Mouse (Mus musculus) hindbrain, embryonic 13.5 days (tissue): ENCODE data around the gene Ndufaf2. TPM values are rescaled to one million over a fixed set of nuclear protein-coding genes. Genes with fewer than 3 reads are reported as not detected.

ENCODE experiments used
- ATAC-seq: fragments of 200-750 bp; cut with Nextera tagmentation; 2 replicates; pipeline ENCODE4 v1.8.0; 2017; ENCODE audit warnings: moderate TSS enrichment; ENCODE audit not compliant: low FRiP score
- H3K27ac ChIP-seq: fragments of 300-500 bp; sonication (generic); 2 replicates; pipeline ENCODE4 v1.5.1; 2015; ENCODE audit warnings: inconsistent platforms, mild to moderate bottlenecking, moderate library complexity
- H3K27me3 ChIP-seq: fragments of 300-500 bp; sonication (generic); 2 replicates; pipeline ENCODE4 v1.6.1; 2015; ENCODE audit warnings: mild to moderate bottlenecking, inconsistent platforms
- H3K36me3 ChIP-seq: fragments of 300-500 bp; sonication (generic); 2 replicates; pipeline ENCODE4 v1.6.1; 2015; ENCODE audit warnings: mild to moderate bottlenecking, inconsistent platforms
- H3K4me1 ChIP-seq: fragments of 300-500 bp; sonication (generic); replicated peaks from 2 replicates; pipeline ENCODE4 v1.6.1; 2015; ENCODE audit warnings: inconsistent platforms
- H3K4me2 ChIP-seq: fragments of 300-500 bp; sonication (generic); 2 replicates; pipeline ENCODE4 v1.6.1; 2015; ENCODE audit warnings: inconsistent platforms, mild to moderate bottlenecking, moderate library complexity
- H3K4me3 ChIP-seq: fragments of 300-500 bp; sonication (generic); 2 replicates; pipeline ENCODE4 v1.5.1; 2015; ENCODE audit warnings: mild to moderate bottlenecking, inconsistent platforms
- H3K9ac ChIP-seq: fragments of 300-500 bp; sonication (generic); 2 replicates; pipeline ENCODE4 v1.6.1; 2015; ENCODE audit warnings: mild to moderate bottlenecking, inconsistent platforms
- H3K9me3 ChIP-seq: fragments of 300-500 bp; sonication (generic); 2 replicates; pipeline ENCODE4 v1.6.1; 2016; ENCODE audit warnings: inconsistent platforms
- WGBS: fragments of 180-500 bp; shearing (Covaris S2); methylation state at CpG from one replicate; pipeline ENCODE4 v1.1.7; 2015; 5-methylcytosine and 5-hydroxymethylcytosine counted together
- polyA plus RNA-seq: library from polyadenylated mRNA; unstranded; fragments of >200 nt; fragmentation: Nextera tagmentation; extraction: Ambion mirVana; gene quantifications from 2 replicates; pipeline ENCODE4 v1.2.1, GENCODE M21; 2015

The Ndufaf2 gene
- polyA plus RNA-seq, 1 experiment from 2014 or later, result 88.2 TPM

DNA sequence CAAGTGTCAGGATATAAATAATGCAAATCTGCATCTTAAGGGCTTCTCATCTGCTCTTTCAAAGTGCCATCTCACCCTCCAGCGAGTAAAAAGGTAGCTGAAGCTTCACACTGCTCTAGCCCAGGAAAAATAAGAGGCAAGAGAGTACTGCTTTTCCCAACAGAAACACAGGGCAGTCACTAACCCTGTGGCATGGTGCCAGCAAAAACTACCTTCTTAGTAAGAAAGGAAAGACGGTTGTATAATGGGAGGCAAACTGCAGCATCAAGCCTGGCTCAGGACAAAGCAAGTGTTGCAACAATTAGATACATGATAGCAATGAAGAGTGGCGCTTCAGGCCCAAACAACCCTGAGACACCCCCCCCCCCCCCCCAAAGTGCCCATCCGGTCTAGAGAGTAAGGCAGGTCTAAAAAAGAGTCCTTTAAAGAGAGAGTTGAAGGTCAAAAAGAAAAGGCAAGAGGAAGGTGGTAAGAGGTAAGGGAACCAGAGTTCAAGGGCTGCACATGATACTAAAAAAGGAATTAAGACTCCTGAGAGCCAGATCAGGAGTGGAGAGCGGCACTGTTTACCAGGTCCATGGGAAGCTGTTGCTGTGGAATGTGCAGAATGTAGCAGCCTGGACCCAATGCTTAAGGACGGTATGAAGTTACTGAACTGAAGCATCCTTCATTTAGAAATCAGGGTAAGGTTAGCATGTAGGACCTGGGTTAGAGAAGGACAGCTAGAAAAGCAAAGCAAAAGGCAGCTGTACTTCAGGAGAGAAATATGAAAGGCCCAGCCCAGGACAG is 26.2 kb downstream of the Ndufaf2 start:
- H3K4me3 ChIP-seq, result no peak overlapping the region
- H3K36me3 ChIP-seq, result no peaks in the 10 kb centered on the region
- H3K27ac ChIP-seq, result no peak overlapping the region
- no peak for ATAC-seq
- H3K9ac ChIP-seq, result no peak overlapping the region
- WGBS, result 66% methylated on average over 6 of the region's 6 CpGs
- no peaks in the 10 kb centered on the region; the same call in 1 of the 2 replicates for H3K4me1 ChIP-seq
- no peak overlapping the region for H3K4me2 ChIP-seq
- H3K9me3 ChIP-seq, result no peaks in the 10 kb centered on the region
- H3K27me3 ChIP-seq, result no peaks in the 10 kb centered on the region

DNA sequence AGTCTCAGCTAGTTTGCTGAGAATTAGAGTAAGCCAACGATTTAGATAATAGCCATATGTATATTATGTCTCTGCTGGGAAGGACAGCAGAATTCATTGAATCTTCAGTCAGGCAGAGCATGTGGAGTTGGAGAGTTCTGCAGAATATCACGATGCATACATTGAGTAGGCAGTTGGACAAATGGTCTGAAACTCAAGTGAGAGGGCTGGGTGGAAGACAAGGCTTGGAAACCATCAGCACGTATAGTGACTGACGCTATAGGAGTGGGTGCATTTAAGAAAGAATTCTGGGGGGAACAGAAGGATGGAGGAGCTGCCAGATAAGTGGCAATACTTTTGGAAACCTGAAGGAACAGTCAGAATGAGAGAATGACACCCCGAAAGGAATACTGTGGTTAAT is 27.7 kb downstream of the Ndufaf2 start:
- H3K27ac ChIP-seq, result no peak overlapping the region
- H3K4me1 ChIP-seq, result no peaks in the 10 kb centered on the region; the same call in 1 of the 2 replicates
- no peaks in the 10 kb centered on the region for H3K36me3 ChIP-seq
- no peak overlapping the region for H3K4me3 ChIP-seq
- H3K4me2 ChIP-seq, result no peak overlapping the region
- H3K27me3 ChIP-seq, result no peaks in the 10 kb centered on the region
- H3K9ac ChIP-seq, result no peak overlapping the region
- H3K9me3 ChIP-seq, result no peaks in the 10 kb centered on the region
- no peak for ATAC-seq
- WGBS, result 94% methylated on average over 5 of the region's 5 CpGs

DNA sequence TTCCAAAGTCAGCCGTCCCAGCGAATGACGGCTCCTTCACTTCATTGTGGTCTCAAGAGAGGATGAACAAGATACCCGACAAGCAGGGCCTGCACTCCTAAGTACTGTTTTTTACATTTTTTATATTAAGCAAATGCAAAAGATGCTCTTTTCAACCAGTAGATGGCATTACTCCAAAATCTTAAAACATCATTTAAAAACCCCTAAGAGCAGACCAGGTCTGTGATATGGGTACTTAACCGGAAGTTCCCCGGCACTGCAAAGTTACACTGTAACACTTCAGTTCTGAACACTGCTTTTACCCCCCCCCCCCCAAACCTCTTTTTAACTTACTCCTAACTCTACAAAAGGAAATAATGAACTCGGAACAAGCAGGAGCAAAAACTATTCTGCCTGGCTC is 29.4 kb downstream of the Ndufaf2 start:
- Histone ChIP-seq H3K9ac (no peak overlapping the region), H3K9me3 (no peaks in the 10 kb centered on the region), H3K27me3 (no peaks in the 10 kb centered on the region), H3K4me3 (no peak overlapping the region), H3K36me3 (no peaks in the 10 kb centered on the region), H3K4me2 (no peak overlapping the region), H3K4me1 (peaks cover 3% of the 10 kb centered on the region), H3K27ac (no peak overlapping the region)
- WGBS, result 65% methylated on average over 7 of the region's 7 CpGs
- no peak for ATAC-seq

DNA sequence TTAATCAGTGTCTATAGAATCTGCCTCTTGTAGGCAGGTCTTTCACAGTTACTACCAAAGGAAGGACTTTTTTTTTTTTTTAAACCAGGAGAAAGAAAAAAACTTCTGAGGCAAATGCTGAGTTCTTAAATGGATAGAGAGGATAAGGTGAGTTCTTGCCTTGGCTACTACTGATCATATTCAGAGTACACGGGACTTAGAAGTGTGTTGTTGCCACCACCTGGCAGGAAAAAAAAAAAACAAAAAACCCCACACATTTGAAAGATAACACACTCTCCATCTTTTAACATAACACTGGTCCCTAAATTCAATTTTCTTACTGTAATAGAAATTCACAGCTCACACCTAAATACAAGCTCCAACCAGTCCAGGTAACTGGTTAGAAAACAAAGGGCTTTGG is 30.5 kb downstream of the Ndufaf2 start:
- ATAC-seq, result no peak
- Histone ChIP-seq H3K27me3 (no peaks in the 10 kb centered on the region), H3K27ac (no peak overlapping the region), H3K36me3 (no peaks in the 10 kb centered on the region), H3K4me3 (no peak overlapping the region), H3K9me3 (no peaks in the 10 kb centered on the region), H3K4me2 (no peak overlapping the region), H3K4me1 (peaks cover 11% of the 10 kb centered on the region), H3K9ac (no peak overlapping the region)
- 59% methylated on average over 1 of the region's 1 CpGs for WGBS

DNA sequence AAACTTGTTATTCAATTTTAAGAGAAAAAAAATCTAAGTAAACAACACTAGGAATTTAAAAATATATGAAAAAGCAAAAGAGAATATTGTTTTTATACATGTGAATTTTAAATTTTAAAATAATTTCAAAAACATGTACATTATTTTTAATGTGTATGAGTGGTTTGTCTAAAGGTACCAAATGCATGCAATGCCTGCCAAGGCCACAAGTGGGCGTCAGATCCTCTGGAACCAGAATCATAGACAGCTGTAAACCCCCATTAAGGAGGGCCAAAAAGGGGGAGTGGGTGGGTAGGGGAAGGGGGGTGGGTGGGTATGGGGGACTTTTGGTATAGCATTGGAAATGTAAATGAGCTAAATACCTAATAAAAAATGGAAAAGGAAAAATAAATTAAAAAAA is 31.3 kb downstream of the Ndufaf2 start:
- no peaks in the 10 kb centered on the region for H3K36me3 ChIP-seq
- no peak for ATAC-seq
- no peaks in the 10 kb centered on the region for H3K9me3 ChIP-seq
- H3K4me3 ChIP-seq, result no peak overlapping the region
- peaks cover 15% of the 10 kb centered on the region for H3K4me1 ChIP-seq
- H3K27me3 ChIP-seq, result no peaks in the 10 kb centered on the region
- WGBS, result 4% methylated on average over 1 of the region's 1 CpGs
- no peak overlapping the region for H3K4me2 ChIP-seq
- H3K27ac ChIP-seq, result no peak overlapping the region
- no peak overlapping the region for H3K9ac ChIP-seq

DNA sequence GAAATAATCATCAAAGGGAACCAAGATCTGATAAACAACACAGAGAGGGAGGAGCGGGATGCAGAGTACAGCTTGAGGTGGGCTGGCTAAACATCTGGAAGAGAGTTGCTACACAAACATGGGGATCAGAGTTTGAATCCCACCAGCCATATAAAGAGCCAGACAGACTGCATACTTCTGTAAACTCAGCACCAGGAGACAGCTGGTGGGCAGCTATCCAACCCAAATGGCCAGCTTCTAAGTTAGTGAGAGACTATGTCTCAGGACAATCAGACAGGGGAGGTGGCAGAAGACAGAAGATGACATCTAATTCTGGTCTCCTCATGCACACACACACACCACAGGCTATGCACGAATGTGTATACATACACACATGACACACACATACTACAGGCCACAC is 32.2 kb downstream of the Ndufaf2 start:
- Histone ChIP-seq H3K4me3 (no peak overlapping the region), H3K27ac (no peak overlapping the region), H3K4me1 (peaks cover 16% of the 10 kb centered on the region), H3K27me3 (no peaks in the 10 kb centered on the region), H3K9me3 (no peaks in the 10 kb centered on the region), H3K36me3 (no peaks in the 10 kb centered on the region), H3K9ac (no peak overlapping the region), H3K4me2 (no peak overlapping the region)
- 98% methylated on average over 2 of the region's 2 CpGs for WGBS
- no peak for ATAC-seq

DNA sequence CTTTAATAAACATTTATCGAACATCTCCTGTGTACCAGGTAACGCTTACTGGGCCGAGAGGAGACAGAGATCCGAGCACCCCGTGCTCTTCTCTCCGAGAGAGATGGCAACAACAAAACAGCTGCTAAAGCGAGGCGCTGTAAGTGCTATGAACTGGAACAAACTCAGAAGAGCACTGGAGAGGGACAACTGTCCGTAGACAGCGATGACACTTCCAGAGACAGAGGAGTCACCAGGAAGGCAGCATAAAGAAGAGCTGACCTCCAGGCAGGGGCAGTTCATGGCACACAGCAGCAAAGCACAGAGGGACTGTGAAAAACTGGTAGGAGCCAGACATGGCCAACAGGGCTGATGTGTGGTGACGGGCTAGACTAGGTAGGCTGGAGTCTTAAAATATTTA is 34.3 kb downstream of the Ndufaf2 start:
- H3K27ac ChIP-seq, result peak overlapping the region; percentile 64; the same call in 1 of the 2 replicates

DNA sequence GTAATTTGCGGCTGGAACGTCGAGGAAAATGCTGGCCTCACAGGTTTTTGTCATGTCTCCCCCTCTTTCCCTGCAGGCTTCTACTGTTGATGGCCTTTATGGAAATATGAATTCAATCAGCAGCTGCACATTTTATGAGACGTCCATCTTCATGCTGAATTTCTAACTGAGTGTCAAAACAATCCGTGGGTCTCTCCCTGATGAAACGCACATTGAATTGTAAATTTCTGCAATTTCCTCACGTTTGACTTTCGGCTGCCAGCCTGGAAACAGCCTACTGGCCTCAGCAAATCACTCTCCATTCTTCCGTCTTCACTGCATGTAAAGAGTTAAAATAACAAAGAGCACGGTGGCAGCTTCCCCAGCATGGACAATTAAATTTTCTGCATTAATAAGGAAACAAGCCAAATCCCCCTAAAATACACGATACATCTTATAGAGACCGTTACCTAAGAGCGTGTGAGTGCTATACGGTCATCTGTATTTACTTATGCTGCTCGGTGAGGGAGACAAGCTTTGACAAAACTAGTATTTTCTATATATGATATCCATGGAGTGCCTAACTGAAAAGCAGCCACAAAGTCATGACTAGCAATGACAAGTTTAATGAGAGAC is 35.2 kb downstream of the Ndufaf2 start:
- Histone ChIP-seq H3K4me1 (peaks cover 22% of the 10 kb centered on the region), H3K9ac (peak overlapping the region; percentile 49; the same call in 1 of the 2 replicates), H3K27me3 (no peaks in the 10 kb centered on the region), H3K9me3 (no peaks in the 10 kb centered on the region), H3K27ac (peak overlapping the region; percentile 37; the same call in 1 of the 2 replicates), H3K4me2 (peak overlapping the region; percentile 43), H3K4me3 (peak overlapping the region; percentile 15; the same call in 1 of the 2 replicates), H3K36me3 (no peaks in the 10 kb centered on the region)
- WGBS, result 26% methylated on average over 15 of the region's 15 CpGs
- 0 out of 2 replicates have a peak, but pooled peaks have one; percentile 15 for ATAC-seq

More for the DNA sequence above, 34.3 kb downstream of the Ndufaf2 start:
- 61% methylated on average over 11 of the region's 11 CpGs for WGBS
- ATAC-seq, result no peak
- Histone ChIP-seq H3K4me2 (peak overlapping the region; percentile 27), H3K9ac (no peak overlapping the region), H3K36me3 (no peaks in the 10 kb centered on the region), H3K4me1 (peaks cover 22% of the 10 kb centered on the region), H3K27me3 (no peaks in the 10 kb centered on the region), H3K9me3 (no peaks in the 10 kb centered on the region), H3K4me3 (no peak overlapping the region)

DNA sequence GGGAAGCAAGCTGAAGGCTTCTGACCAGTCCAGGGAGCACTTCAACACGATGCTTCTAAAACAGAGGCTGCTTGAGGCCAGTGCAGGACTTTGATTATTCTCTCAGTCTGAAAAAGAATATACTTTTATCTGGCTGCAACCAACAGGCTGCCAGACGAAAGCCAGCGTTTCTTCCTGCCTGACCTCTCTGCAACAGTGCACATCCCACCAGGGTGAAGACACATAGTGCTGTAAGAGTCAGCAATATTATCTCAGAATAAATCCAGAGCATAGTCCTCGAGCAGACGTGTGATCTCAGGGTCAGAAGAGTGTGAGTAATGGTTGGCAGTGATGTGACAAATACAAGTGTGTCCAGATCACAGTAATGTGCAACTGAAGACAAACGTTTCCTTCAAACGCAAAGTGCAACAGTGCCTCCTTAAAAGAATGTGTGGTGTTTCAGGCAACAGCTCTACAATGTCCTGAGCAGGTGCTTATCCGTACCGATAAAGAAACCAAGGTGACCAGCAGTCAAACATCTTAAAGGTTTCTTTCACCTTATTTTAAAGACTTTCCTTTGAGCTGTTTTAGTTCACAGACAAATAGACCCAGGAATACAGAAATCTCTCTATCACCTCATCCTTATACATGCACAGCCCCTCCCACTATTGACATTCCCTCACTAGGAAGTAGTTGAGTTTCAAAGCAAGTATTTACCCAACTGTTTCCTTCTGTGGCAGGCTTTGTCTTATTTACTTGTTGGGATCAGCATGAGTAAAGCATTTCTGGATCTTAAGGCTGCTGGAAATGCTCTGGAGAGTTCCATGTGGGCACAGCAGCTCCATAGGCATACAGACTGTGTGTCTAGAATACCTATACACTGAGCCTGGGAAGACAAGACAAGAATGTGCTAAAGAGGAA is 38.8 kb downstream of the Ndufaf2 start:
- no peak overlapping the region for H3K4me2 ChIP-seq
- no peaks in the 10 kb centered on the region for H3K36me3 ChIP-seq
- peaks cover 25% of the 10 kb centered on the region for H3K4me1 ChIP-seq
- no peak overlapping the region for H3K9ac ChIP-seq
- H3K27ac ChIP-seq, result no peak overlapping the region
- WGBS, result 79% methylated on average over 9 of the region's 9 CpGs
- ATAC-seq, result no peak
- no peak overlapping the region for H3K4me3 ChIP-seq
- no peaks in the 10 kb centered on the region for H3K27me3 ChIP-seq
- no peaks in the 10 kb centered on the region for H3K9me3 ChIP-seq

DNA sequence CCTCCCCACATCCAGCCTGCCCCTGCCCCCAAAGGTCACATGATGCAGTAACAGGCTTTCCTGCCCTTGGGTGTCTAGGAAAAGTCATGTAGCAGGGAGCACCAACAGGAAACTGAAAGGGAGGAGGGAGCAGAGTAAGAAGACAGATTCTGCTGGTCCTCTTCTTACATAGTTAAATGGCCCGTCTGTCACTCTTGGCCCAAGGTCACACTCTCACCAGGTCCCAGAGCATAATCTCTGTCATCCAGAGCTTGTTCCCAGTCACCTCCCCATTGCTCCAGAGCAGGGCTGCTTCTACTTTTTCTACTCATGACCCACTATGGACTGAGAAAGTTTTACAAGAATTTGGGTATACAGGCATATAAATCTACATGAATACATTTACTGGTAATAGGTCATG is 40.2 kb downstream of the Ndufaf2 start:
- Histone ChIP-seq H3K4me2 (no peak overlapping the region), H3K27me3 (no peaks in the 10 kb centered on the region), H3K4me1 (peaks cover 22% of the 10 kb centered on the region), H3K9me3 (no peaks in the 10 kb centered on the region), H3K27ac (no peak overlapping the region), H3K36me3 (no peaks in the 10 kb centered on the region), H3K4me3 (no peak overlapping the region), H3K9ac (no peak overlapping the region)
- ATAC-seq, result no peak
- WGBS, result 58% methylated on average over 1 of the region's 1 CpGs

DNA sequence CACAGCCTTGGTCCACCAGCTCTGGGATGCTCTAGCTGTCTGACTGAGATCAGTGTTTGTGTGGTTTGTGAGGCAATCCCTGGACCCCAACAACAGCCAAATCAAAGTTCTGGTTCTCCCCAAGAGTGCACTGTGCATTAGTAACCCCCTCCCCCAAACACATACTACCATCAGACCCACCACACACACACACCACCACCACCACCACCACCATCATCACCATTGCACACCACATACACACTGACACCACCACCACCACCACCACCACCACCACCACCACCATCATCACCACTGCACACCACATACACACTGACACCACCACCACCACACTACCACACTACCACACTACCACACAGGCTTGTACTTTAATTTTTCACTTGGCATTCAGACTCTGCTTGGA is 40.8 kb downstream of the Ndufaf2 start:
- H3K4me2 ChIP-seq, result no peak overlapping the region
- no peak for ATAC-seq
- no peak overlapping the region for H3K4me3 ChIP-seq
- H3K36me3 ChIP-seq, result no peaks in the 10 kb centered on the region
- H3K9ac ChIP-seq, result no peak overlapping the region
- no peak overlapping the region for H3K27ac ChIP-seq
- H3K27me3 ChIP-seq, result no peaks in the 10 kb centered on the region
- H3K4me1 ChIP-seq, result peaks cover 17% of the 10 kb centered on the region
- no peaks in the 10 kb centered on the region for H3K9me3 ChIP-seq

DNA sequence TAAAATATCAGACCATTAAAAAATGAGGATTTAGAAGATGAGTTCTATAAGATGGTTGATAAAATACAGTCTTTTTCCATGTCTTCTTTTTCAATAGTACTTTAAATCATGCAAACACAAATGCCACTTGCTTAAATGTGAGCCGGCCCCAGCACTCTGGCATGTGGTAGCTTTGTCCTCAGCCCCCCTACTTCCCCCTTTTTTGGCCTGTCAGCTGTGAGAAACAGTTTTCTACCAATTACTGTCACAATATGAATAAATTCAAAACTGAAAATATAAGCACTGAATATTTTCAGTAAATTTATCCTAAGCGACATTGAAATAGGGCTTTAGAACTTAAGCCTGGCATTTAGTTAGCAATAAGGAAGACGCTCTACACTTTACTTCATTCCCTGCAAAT is 44.2 kb downstream of the Ndufaf2 start:
- Histone ChIP-seq H3K4me3 (no peak overlapping the region), H3K4me1 (peaks cover 9% of the 10 kb centered on the region), H3K4me2 (no peak overlapping the region), H3K36me3 (no peaks in the 10 kb centered on the region), H3K9me3 (no peaks in the 10 kb centered on the region), H3K27ac (no peak overlapping the region), H3K27me3 (no peaks in the 10 kb centered on the region), H3K9ac (no peak overlapping the region)
- ATAC-seq, result no peak
- WGBS, result 73% methylated on average over 3 of the region's 3 CpGs
